Mouse (Mus musculus): Measurements from ENCODE around the gene Dram1.
"Not testable (repeated sequence)": the region's sequence is repeated elsewhere in the genome, so short reads cannot be mapped to it uniquely, and the experiment has no call there.

The Dram1 gene

GRCm38 (mm10) chr10:88385758-88386157 is 6.9 kb upstream of the Dram1 start:
- DNase-seq (ENCODE audit: low spot score): no peak

GRCm38 (mm10) chr10:88385290-88385689 is 6.4 kb upstream of the Dram1 start:
- DNase-seq (ENCODE audit: low spot score): no peak

- DNase-seq (ENCODE audit: low spot score): no peak
Observed at GRCm38 (mm10) chr10:88384081-88384480, 5.2 kb upstream of the Dram1 start.

- DNase-seq (ENCODE audit: low spot score): no peak
Observed at GRCm38 (mm10) chr10:88383479-88383878, 4.6 kb upstream of the Dram1 start.

GRCm38 (mm10) chr10:88382009-88382408 is 3.1 kb upstream of the Dram1 start:
- DNase-seq (ENCODE audit: low spot score): no peak

- no peak for DNase-seq (ENCODE audit: low spot score)
Observed at GRCm38 (mm10) chr10:88381286-88381685, 2.4 kb upstream of the Dram1 start.

- no peak for DNase-seq (ENCODE audit: low spot score)
Observed at GRCm38 (mm10) chr10:88380430-88381060, 1.7 kb upstream of the Dram1 start.

- DNase-seq (ENCODE audit: low spot score): peak; percentile 19
Observed at GRCm38 (mm10) chr10:88380002-88380401, 1.1 kb upstream of the Dram1 start.

- DNase-seq (ENCODE audit: low spot score): no peak
Observed at GRCm38 (mm10) chr10:88377666-88378065, 1.2 kb downstream of the Dram1 start.

GRCm38 (mm10) chr10:88376770-88377169 is 2.1 kb downstream of the Dram1 start:
- DNase-seq (ENCODE audit: low spot score): peak; percentile 91

GRCm38 (mm10) chr10:88374984-88375383 is 3.9 kb downstream of the Dram1 start:
- no peak for DNase-seq (ENCODE audit: low spot score)

- DNase-seq (ENCODE audit: low spot score): not testable (repeated sequence)
Observed at GRCm38 (mm10) chr10:88372945-88373344, 5.9 kb downstream of the Dram1 start.

GRCm38 (mm10) chr10:88372436-88372835 is 6.4 kb downstream of the Dram1 start:
- no peak for DNase-seq (ENCODE audit: low spot score)

- no peak for DNase-seq (ENCODE audit: low spot score)
Observed at GRCm38 (mm10) chr10:88371793-88372192, 7.1 kb downstream of the Dram1 start.

- DNase-seq (ENCODE audit: low spot score): no peak
Observed at GRCm38 (mm10) chr10:88369233-88369632, 9.6 kb downstream of the Dram1 start.

- DNase-seq (ENCODE audit: low spot score): no peak
Observed at GRCm38 (mm10) chr10:88364221-88364620, 14.7 kb downstream of the Dram1 start.

- no peak for DNase-seq (ENCODE audit: low spot score)
Observed at GRCm38 (mm10) chr10:88362218-88362617, 16.7 kb downstream of the Dram1 start.

- peak; percentile 71 for DNase-seq (ENCODE audit: low spot score)
Observed at GRCm38 (mm10) chr10:88356983-88357559, 21.8 kb downstream of the Dram1 start.

GRCm38 (mm10) chr10:88356114-88356982 is 22.5 kb downstream of the Dram1 start:
- no peak for DNase-seq (ENCODE audit: low spot score)

GRCm38 (mm10) chr10:88354599-88354998 is 24.3 kb downstream of the Dram1 start:
- DNase-seq (ENCODE audit: low spot score): no peak

GRCm38 (mm10) chr10:88352549-88352948 is 26.3 kb downstream of the Dram1 start:
- DNase-seq (ENCODE audit: low spot score): no peak

GRCm38 (mm10) chr10:88351411-88352103 is 27.3 kb downstream of the Dram1 start:
- no peak for DNase-seq (ENCODE audit: low spot score)

All from urinary bladder, postnatal 25 days (tissue).